Mouse (Mus musculus): Measurements from ENCODE around the gene Ipo4.

Ipo4 gene

GRCm38 (mm10) chr14:55590748-55591330 lies 44.9 kb downstream of the Ipo4 start, which contains the start of gene Psme2:
Gene Psme2, minus strand, starts transcription at chr14:55591113.
- in situ Hi-C loops (cut with MboI, MseI) = loop anchor here (25.0 kb wide), 1 partner anchor 704 kb away; the partner anchor contains the start of genes Bcl2l2, Gm20521, Pabpn1 and Ppp1r3e

DNA sequence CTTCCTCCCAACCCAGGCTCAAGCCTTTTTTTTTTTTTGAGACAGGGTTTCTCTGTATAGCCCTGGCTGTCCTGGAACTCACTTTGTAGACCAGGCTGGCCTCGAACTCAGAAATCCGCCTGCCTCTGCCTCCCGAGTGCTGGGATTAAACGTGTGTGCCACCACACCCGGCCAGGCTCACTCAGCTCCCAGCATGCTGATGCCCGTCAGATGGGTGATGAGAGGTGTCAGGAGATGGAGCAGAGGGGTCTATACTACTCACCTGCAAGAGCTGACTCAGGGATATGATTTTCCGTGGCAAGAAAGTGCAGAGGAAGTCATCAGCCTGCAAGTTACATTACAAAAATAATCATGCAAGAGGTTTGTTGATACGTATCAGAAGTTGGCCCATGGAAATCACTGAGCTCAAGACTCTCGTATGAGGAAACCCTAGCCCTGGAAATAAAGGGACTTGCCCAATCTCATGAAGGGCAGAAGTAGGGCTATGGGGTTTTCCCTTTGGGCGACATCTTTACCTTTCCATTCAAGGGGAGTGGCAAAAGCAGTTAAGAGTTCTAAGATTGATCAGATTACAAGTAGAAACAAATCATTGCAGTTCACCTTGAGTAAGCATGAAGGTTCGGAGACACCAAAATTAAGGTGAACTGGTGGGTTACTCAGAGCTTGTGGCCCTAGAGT lies 45.8 kb downstream of the Ipo4 start:
- in situ Hi-C loops (cut with MboI, MseI) = loop anchor here (25.0 kb wide), 1 partner anchor 703 kb away; the partner anchor contains the start of genes Bcl2l2, Gm20521, Pabpn1 and Ppp1r3e

DNA sequence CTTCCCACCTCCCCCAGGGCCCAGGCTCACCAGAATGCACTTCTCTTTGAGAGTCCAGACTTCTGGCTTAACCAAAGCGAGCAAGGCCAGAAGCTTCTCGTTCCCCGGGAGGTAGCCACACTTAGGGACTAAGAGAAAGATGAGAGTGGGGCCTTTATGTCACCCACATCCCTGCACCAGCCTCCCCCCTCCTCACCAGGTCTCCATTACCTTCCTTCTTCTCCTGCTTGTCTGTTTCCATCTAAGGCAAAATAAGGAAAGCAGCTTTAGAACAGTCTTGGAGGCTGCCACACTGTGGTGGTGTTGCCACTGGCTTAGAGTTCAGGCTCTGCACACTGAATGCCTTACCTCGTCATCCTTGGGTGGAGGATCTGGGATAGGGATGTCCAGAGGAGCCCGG lies 46.5 kb downstream of the Ipo4 start:
- in situ Hi-C loops (cut with MboI, MseI) = loop anchor here (25.0 kb wide), 1 partner anchor 702 kb away; the partner anchor contains the start of genes Bcl2l2, Gm20521, Pabpn1 and Ppp1r3e

DNA sequence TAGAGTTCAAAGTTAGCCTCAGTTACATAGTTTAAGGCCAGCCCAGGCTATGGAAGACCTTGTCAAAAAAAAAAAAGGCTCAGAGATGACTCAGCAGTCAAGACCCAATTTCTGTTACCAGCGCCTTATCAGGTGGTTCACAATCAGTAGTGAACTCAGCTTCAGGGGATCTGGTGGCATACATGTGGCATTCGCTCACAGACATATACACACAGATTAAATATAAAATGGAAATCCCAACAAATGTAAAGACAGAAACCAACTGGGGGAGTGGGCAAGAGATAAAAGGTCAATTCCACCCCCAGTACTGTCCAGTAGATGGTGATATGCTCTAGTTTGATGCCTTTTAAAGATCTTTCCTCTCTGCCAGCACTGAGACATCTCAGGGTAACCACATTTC lies 49.6 kb downstream of the Ipo4 start:
- in situ Hi-C loops (cut with MboI, MseI) = loop anchor here (25.0 kb wide), 1 partner anchor 699 kb away; the partner anchor contains the start of genes Bcl2l2, Gm20521, Pabpn1 and Ppp1r3e

- in situ Hi-C loops (cut with MboI, MseI) = loop anchor here (25.0 kb wide), 1 partner anchor 698 kb away; the partner anchor contains the start of genes Bcl2l2, Gm20521, Pabpn1 and Ppp1r3e
These were observed 50.2 kb downstream of the Ipo4 start for GRCm38 (mm10) chr14:55585566-55585960.

DNA sequence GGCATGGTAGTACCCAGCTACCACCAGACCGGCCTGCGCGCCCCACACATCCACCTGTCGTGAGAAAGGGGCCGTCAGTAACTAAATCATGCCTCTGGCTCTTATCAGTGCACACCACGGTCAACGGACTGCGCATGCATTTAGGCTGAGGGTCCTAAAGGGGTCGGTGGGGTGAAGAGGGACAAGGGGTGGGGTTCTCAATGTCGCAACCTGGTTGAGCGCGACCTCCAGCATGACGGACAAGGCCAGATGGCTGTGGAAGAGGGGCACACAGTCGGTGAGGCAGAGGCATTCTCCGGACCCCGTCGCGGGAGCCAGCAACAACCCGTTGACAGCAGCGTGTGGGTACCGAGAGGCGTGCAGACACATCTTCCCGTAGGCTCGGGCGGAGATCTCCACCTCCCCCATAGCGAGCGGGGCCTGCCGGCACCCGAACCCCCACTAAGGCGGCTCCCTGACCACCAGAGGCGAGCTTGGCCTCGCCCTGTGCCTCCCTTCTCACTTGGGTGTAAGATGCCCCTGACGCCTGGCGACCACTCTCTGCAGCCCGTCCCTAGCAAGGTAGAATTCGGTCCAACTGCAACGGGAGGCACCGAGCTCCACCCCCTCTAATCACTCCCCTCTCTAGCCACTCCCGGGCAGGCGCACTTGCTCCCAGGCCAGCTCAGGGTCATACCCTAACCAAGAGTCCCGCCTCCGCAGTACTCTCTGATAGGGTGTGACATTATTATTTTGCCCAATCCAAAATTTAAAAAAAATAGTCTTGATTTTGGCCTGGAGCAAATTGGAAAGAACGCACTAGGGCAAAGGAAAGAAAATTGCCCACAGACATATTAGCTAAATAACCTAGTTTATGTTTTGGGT lies 50.8 kb downstream of the Ipo4 start, which contains the start of gene Emc9:
TSS of gene Emc9 (minus strand) at position 601 of the 864 bp plus-strand sequence.
- in situ Hi-C loops (cut with MboI, MseI) = loop anchor here (25.0 kb wide), 1 partner anchor 698 kb away; the partner anchor contains the start of genes Bcl2l2, Gm20521, Pabpn1 and Ppp1r3e

DNA sequence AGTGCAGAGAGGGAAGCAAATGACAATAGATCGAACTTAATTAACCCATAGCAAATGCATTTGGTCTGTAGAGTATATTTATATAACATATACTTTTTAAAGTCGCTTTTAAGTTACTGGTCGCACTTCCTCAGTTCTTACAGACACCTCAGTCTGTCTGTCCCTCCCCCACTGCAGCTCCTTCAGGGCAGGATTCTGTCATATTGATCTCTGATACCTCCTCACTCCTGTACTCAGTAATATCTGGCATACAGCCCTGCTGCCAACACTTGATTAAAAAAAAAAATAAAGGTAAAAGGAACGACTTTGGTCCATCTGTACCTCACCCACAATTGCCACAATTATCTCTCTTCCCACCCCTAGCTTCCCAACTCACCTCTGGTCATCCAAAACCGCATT lies 51.5 kb downstream of the Ipo4 start:
- in situ Hi-C loops (cut with MboI, MseI) = loop anchor here (25.0 kb wide), 1 partner anchor 697 kb away; the partner anchor contains the start of genes Bcl2l2, Gm20521, Pabpn1 and Ppp1r3e

- in situ Hi-C loops (cut with MboI, MseI) = loop anchor here (25.0 kb wide), 1 partner anchor 695 kb away; the partner anchor contains the start of genes Bcl2l2, Gm20521, Pabpn1 and Ppp1r3e
These were observed 53.6 kb downstream of the Ipo4 start for GRCm38 (mm10) chr14:55581981-55582681.

DNA sequence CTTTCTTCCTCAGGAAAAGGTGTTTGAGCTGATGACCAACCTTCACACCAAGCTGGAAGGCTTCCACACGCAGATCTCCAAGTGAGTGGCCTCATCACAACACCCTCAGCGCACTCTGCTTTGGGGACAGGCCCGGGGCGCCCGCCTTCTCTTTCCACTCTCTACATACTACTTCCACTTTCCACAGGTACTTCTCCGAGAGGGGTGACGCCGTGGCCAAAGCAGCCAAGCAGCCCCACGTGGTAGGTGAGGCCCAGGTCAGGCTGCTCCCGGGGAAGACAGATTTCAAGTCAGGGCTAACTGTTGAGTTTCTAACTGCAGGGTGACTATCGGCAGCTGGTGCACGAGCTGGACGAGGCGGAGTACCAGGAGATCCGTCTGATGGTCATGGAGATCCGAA lies 55.0 kb downstream of the Ipo4 start:
- in situ Hi-C loops (cut with MboI, MseI) = loop anchor here (25.0 kb wide), 1 partner anchor 693 kb away; the partner anchor contains the start of genes Bcl2l2, Gm20521, Pabpn1 and Ppp1r3e

DNA sequence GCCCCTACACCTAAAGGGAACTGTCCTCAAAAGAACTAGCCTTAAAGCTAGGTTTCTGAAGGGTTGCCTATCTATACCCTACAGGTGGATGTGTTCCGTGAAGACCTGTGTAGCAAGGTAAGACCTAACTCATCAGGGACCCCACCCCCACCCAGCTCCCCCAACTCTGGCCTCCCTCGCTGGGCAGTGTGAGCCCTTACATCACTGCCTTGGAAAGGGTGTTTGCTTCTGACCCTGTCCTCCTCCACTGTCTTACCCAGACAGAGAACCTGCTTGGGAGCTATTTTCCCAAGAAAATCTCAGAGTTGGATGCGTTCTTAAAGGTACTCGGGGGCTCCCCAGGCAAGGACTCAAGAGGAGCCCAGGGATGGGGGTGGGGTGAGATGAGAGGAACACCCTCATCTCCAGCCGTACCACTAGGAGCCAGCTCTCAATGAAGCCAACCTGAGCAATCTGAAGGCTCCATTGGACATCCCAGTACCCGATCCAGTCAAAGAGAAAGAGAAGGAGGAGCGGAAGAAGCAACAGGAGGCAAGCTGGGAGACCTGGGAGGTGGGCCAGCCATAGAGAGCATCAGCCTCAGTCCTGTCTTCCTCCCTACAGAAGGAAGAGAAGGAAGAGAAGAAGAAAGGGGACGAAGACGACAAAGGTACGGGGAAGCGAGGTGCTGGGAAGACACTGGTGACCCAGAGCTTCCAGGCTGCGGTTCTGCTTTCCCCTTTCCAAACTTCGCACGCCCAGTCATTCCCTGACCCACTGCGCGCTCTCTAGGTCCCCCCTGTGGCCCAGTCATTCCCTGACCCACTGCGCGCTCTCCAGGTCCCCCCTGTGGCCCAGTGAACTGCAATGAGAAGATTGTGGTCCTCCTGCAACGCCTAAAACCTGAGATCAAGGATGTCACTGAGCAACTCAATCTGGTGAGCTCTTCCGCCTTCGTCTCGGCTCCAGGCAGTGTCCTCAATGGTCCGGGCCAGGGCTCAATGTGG lies 56.0 kb downstream of the Ipo4 start:
- in situ Hi-C loops (cut with MboI, MseI) = loop anchor here (25.0 kb wide), 1 partner anchor 693 kb away; the partner anchor contains the start of genes Bcl2l2, Gm20521, Pabpn1 and Ppp1r3e

- in situ Hi-C loops (cut with MboI, MseI) = loop anchor here (25.0 kb wide), 1 partner anchor 691 kb away; the partner anchor contains the start of genes Bcl2l2, Gm20521, Pabpn1 and Ppp1r3e
These were observed 57.0 kb downstream of the Ipo4 start for GRCm38 (mm10) chr14:55578668-55579269.

DNA sequence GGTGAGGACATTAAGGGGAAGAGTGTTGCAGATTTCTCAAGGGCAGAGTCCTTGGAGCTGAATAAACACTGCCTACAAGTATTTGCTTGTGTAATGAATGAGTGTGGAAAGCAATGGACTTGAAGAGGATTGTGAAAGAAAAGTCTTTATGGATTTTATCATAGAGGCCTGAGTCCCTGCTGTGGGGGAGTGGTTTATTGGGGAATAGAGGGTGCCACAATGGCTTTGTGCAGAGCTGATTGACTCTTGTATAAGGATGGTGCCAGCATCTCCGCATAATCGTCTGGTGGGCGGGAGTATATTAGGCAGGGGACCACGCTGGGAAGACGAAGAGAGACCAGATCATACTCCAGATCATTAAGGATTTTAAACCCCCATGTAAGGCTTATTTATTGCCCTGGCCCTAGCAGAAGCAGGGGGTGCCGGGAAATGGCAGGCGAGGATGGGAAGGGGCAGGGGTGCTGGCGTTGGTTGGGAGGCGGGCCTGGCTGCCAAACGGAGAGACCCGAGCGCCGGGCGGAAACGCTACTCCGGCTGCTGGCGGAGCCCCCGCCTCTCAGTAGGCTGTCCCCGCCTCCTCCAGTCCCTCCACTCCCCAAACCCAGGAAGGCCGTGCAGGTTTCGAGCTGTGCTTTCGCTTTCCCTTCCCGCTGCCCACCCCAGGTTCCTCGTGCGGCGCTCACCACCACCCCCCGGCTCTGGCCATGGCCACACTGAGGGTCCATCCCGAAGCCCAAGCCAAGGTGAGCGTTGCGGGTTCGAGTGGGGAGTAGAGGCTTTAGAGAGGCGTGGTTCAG lies 57.7 kb downstream of the Ipo4 start, which contains the start of gene Psme1:
TSS of gene Psme1 (plus strand) at position 253 of the 797 bp plus-strand sequence.
- in situ Hi-C loops (cut with MboI, MseI) = loop anchor here (25.0 kb wide), 1 partner anchor 691 kb away; the partner anchor contains the start of genes Bcl2l2, Gm20521, Pabpn1 and Ppp1r3e

- in situ Hi-C loops (cut with MboI, MseI) = loop anchor here (25.0 kb wide), 1 partner anchor 689 kb away; the partner anchor contains the start of genes Bcl2l2, Gm20521, Pabpn1 and Ppp1r3e
These were observed 59.4 kb downstream of the Ipo4 start for GRCm38 (mm10) chr14:55576376-55576775.

- in situ Hi-C loops (cut with MboI, MseI) = loop anchor here (25.0 kb wide), 1 partner anchor 688 kb away; the partner anchor contains the start of genes Bcl2l2, Gm20521, Pabpn1 and Ppp1r3e
These were observed 60.0 kb downstream of the Ipo4 start for GRCm38 (mm10) chr14:55575711-55576110.
